Mouse (Mus musculus): ENCODE measurements at regions not wholly inside any gene's neighbourhood (a gene's known extent, or its start where the extent isn't known, plus 50 kb on each side); places are given as distances from the start of the nearest gene placed in this dataset.
A peak's percentile ranks its signal among the peaks of the same experiment; 100 is the strongest.

DNA sequence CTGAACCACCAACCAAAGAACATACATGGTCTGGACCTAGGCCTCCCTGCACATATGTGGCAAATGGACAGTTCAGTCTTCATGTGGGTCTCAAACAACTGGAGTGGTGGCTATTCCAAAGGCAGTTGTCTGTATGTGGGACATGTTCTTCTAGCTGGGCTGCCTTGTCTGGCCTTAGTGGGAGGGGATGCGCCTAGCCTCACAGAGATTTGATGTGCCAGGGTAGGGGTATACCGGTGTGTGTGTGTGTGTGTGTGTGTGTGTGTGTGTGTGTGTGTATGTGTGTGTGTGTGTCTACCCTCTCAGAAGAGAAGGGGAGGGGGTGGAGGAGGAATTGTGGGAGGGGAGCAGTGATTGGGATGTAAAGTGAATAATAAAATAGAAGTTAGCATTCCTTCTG lies 344.0 kb downstream of the Dhx35 start:
- DNase-seq (ENCODE audit: low read depth), result no peak

DNA sequence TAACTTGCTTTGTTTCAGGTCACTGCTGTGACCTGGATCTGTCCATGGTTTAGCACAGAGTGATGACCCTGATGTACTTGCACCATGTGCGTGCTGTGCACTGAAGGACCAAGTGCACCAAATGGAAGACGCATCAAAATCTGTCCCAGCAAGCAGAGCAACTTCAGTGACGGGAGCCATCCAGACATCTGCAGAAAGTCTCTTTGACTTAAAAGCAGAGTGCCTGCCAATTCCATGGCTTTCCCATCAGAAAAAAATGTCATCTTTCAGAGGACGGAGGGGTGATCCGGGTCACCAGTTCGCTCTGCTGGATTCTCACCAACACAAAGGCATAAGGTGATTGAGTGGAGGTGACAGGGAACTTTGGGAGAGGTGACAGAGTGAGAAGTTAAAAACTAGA lies 351.4 kb downstream of the Dhx35 start:
- no peak for DNase-seq (ENCODE audit: low read depth)

DNA sequence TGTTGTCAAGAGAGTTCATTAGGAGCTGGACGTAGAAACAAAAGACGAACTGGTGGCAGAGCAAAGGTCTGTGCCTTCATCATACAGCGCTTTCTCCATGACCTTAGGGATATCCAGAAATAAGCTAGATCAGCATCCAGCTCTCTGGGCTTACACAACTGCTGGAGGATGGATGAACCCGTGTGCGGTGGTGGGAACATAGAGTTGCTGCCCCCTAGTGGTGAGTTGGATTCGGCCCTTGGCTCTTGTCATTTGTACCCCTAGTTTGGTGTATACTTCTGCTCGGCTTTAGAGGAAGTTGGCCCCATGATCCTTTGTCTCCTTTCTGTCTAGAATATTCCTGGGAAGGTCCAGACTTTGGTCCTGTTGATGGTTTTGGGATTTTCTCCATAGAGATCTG lies 369.4 kb downstream of the Dhx35 start:
- no peak for DNase-seq (ENCODE audit: low read depth)

DNA sequence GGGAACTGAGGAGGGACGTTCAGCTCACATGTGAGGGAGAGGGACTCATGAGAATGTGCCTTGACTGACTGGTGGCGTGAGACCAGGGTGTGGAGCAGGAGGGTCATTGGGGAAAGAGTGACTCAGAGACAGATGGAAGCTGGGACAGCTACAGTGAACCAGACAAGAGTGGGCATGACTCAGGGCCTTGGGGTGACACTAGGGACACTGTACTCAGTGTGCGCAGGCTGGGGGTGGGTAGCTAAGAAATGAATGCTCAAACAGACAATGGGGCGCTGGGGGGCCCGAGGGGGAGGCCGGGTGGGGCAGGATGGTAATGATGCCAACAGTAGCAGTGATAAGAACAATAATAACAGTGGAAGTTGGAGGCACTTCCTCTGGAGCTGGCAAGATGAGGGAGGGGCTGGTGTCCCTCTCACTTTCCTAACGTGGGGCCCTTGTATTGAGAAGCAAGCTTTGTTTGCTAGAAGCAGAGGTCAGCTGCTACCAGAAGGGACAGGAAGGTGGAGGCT lies 374.0 kb downstream of the Dhx35 start:
- no peak for DNase-seq (ENCODE audit: low read depth)

DNA sequence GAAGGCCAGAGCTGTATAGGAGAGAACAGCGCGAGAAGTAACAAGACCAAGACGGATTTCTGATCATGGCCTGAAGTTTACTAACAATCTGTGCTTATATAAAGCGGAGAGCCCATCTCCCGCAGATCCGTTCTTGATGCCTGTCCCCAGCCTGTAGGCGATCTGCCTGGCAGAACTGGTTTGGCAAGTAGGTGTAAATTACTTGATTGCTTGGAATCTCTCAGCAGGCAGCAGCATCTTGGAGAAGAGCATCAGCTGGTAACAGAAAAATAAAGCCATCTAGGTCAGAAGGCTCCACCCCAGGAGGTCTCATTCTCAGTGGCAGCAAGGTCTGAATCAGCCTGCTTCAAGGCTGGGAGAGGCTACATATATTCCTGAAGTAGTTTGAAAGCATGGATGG lies 401.5 kb downstream of the Dhx35 start:
- DNase-seq (ENCODE audit: low read depth), result no peak

DNA sequence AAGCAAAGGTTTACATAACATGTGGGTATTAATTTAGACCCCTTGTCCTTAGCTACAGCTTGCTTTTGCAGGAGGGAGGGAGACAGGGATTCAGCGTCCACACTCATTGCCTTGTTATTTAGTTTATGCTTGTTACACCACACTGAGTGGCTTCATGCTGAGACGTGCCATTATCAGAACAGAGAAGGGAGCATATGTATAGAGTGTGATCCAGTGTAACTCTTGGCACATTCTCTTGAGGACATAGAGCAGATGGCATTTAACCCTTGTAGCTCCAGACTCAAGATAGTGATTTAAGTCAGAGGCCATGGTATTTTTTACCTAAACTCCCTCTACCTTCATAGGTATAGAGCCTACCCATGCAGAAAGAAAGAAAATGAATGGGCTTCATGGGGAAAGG lies 437.7 kb downstream of the Dhx35 start:
- DNase-seq (ENCODE audit: low read depth), result no peak

DNA sequence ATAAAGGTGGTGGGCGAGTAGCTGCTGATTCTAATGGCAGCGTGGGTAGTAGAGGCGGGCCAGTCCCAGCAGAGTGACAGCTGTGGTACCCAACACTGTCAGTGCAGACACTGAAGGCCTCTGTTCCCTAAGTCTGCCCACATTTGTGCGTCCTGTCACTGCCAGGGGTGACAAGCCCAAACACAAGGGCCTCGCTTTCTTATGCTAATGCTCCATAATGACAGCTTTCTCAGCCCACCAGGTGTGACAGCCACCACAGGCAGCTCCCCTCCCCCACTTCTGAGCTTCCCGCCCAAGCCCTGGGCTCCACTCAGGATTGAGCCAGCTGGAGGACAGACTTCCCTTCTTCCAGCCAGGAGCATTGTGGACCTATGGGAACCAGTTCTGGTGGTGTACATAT lies 440.4 kb downstream of the Dhx35 start:
- DNase-seq (ENCODE audit: low read depth), result peak; percentile 13

DNA sequence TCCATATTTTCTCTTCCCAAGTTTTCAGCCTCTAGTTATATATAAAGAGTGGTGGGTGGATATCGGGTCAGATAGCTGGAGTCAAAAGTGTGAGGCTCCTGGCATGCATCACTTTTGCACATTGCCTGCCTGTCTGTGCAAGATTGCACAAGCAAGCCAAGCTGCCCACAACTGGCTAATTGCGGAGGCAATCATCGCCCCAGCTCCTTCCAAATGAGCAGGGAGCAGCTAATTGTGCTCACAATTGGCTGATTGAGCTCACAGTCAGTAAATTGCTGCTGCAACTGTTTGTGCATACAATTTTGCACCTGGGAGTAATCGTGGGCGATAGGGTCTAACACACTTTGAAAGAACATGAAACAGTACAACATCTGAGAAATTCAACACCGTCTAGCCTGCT lies 455.5 kb downstream of the Dhx35 start:
- no peak for DNase-seq (ENCODE audit: low read depth)

DNA sequence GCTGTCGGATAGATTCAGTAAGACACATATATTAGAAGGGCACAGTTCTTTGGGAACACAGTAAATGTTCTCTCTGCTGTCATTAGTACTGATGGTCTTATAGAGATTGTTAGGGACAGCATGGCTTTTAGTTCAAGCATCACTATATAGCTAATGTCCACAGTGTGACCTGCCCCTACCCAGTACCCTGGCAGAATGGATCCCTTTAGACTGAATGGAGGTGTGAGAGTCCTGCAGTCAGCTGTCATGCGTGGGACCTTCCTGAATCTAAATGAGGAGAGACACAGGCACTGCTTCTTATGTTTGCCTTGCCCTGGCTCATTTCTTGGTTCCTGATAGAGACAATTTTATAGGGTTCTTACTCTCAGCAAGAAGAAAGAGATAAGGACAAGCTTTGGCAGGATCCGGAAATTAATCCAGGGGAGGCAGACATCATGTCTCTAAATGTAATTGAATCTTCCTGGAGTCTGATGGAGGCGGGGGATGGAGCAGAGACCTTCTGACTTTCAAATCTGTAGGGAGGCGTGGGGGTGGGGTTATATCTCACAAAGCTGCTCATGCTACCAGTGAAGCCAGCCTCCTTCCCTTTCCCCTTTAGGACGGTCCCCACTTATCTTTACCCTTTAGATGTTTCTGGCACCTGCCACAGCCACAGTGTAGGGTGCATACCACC lies 456.5 kb downstream of the Dhx35 start:
- DNase-seq (ENCODE audit: low read depth), result no peak

DNA sequence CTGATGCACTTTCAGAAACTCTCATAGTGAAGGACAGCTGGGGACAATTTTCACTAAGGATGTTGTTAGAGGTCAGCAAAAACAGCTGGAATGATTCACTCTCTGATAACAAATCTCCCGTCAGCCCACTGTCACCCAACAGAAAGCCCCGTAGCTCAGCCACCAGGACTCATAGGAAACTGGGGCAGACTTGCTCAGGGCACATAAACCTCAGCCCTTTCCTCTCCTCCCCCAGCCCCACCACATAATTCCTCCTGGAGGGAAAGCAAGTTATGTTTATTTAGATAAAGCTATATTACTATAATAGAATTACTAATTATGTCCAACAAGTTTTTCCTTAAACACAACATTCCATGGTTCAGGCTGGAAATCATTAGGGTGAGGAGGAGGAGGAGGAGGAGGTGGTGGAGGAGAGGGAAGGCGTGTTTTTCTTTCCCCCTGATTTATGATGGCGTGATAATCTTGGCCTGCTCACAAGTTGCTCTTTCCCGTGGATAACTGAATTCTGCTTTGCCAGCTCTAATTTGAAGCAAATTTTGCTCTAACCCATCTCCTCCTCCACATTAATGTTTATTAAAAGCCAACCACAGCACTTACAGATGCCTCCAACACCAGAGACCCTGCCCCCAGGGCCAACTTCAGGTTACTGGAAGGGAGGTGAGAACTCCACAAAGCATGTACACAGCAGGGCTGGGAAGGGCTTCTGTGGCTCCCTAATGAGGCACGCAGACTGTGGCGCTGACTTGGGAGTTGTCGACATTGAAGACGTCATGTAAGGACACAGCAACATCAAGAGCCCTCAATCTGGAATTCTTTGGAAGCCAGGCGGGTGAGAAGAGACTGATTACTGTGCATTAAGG lies 475.8 kb downstream of the Dhx35 start:
- no peak for DNase-seq (ENCODE audit: low read depth)

DNA sequence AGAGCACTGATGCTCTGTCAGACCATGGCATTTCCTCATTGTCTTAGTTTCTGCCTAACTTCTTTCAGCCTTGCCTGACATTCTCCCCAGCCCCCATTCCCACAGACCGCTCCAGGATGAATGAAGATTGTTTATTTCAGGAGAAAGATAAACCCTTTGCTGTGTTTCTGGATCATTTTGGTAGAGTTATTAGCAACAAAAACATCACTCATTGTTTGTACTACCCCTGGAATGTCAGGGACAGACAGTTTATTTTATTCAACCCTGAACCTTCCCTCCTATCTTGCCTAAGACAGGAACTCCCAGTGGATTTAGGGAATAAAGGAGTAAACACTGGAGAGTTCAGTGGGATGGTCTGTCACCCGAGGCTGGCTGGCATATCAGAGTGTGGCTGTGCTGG lies 484.3 kb downstream of the Dhx35 start:
- no peak for DNase-seq (ENCODE audit: low read depth)

DNA sequence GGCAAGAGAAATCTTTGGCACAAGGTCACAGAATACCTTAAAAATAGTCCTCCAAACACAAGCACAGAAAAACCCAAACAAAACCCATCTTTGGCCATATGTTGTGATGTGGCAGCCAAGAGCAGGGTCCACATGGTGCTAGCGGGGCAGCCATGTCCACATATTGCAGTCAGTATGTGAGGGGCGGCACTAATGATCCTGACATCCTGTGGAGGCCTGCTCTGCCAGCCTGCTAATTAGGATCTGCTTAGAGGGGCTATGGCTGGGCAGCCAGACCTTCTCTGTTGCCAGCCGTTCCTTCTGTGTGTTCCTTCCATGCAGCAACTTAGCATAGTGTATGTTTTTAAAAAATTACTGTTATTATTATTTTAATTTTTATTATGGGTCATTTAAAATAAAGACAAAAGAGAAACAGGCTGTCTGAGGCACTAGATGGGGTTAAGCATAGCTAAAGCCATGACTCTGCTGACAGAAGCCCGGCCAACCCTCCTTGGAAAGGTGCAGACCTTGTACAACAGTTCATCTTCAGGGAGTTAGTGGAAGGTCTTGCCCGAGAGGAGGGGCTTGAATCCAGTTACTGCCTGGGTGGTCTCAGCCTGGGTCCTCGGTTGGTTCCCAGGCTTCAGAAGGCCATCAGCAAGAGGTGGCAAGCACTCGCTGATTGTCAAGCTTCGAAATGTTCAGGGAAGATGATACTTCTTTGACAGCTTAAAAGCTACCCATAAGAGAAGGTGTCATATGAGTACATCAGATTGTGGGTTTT lies 487.1 kb downstream of the Dhx35 start:
- DNase-seq (ENCODE audit: low read depth), result no peak

DNA sequence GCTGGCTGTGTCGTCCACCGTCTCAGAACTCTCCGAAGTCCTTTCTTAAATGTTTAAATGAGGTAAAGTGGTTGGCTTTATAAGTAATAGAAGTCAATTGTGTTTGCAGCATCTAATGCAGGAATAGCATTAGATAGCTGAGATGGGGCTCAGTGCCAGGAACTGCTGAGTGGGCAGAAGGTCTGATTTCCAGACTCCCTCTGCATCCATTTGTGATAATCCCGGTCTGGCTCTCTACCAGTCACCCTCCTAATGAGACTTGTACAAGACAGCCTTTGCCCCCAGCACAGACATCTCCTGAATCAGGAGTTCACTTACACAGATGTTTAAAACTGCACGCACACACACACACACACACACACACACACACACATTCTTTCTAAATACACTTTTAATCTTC lies 489.5 kb downstream of the Dhx35 start:
- no peak for DNase-seq (ENCODE audit: low read depth)

DNA sequence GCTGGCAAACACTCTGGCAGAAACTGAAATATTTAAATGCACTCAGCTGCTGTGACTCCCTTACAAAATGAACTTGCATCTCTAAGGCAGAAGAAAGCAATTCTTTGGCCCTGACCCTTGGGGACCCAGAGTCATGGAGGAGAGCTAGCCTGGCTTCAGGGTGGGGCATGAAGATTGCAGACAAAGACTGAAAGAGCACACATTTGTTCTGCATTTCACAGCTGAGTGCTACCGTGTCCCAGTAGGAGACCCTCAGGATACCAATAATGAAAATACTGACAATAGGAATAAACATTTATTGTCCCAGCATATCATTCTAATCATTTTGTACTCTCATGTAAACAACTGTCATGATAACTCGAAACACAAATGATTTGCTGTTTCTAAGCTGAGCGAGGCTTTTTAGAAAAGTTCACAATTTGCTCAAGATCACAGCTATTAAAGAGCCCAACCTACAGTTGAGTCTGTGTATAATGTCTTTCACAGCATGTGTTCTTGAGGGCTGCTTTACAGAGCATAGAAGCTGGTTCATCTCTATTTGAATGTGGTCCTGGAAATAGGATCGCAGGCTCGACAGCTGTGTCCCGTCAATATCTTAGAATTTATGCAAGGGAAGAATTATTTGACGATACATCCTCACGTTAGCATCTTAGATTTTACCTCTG lies 490.1 kb downstream of the Dhx35 start:
- no peak for DNase-seq (ENCODE audit: low read depth)

DNA sequence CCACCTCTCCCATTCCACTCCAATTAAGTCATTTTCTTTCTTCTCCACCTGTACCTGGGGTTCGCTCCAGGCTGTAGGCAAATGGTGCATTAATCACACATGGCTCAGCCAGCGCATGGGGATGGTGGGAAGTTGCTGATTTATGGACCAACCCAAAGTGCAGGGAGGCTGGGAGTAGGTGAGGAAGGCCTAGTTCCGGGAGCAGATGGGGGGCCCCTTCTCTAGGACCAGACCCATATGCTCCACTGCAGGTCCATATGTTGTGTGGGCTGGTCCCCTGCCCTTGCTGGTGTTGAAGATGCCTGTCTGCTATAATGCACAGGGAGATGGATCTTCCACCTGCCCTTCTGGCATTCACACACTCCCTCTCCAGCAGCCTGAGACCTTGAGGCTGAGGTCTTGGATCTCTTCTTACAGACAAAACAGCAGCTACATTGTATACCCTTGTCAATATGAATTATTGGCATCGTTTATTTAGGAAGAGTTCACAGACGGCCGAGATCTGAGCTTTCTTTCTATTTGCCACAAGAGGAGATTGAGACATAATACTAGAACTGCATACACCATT lies 493.5 kb downstream of the Dhx35 start:
- DNase-seq (ENCODE audit: low read depth), result no peak

DNA sequence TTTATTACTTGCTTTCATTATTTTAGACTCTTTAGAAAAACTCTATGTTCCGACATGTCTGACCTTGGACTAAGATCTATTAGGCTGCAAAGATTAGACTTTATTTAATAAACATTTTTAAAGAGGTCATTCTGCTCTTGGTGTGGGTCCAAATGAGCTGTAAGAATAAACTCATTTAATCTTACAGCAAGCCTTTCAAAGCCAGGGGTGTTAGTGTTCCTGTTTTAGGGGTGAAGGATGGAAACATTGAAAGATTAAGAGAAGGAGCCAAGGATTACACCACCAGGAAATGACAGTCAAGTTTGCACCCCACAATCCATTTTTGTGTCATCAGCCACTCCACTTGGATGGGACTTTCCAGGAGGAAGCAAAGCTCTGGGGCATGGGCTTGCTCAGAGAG lies 495.5 kb downstream of the Dhx35 start:
- no peak for DNase-seq (ENCODE audit: low read depth)

DNA sequence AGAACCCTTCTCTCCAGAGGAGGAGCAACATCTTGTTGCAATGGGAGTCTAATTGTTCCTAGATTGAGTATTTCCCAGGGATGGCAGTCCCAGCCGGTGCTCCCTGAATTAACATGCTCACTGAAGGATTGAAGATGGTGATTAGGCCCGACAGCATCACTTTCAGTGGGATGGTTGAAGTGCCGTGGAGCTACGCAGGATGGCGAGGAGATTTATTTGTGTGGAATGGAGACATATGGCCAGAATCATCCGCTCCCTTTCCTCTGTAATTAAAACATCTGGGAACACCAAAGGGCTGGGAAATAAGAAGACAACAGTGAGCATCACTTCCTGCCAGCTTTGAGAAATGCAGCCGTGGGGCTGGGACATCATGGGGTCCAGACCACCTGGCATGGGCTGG lies 512.4 kb downstream of the Dhx35 start:
- no peak for DNase-seq (ENCODE audit: low read depth)

DNA sequence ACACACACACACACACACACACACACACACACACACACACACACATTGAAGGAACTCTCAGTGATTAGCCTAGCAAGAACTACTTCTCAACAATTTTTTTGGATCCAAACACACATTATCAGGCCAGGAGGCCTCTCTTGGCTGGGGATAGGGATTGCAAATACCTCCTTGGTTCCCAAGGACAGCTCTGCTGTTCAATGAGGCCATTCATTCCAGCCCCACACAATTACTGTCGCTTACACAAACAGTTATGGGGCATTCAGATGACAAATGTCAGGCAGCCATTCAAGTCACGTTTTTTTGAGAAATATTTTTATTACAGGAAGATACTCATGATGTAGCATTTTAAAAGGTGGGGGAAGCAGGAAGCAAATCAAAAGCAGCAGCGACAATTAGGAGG lies 540.1 kb downstream of the Dhx35 start:
- no peak for DNase-seq (ENCODE audit: low read depth)

DNA sequence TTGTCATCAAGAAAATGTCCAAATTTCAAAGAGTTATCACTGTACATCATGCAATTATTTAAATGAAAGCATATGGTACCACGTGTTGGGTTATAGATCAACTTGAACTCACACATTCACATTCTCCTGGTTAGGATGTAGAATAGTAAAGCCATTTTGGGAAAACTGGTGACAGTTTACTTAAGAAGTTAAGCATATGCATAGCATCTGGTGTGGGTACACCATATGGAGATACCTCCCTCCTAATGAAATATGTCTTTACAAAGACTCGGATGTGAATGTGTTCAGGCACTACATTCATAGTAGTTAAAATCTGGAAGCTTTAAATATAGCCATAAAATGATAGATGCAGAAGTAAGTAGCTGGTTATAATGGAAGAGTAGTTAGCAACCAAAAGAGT lies 542.0 kb downstream of the Dhx35 start:
- no peak for DNase-seq (ENCODE audit: low read depth)

DNA sequence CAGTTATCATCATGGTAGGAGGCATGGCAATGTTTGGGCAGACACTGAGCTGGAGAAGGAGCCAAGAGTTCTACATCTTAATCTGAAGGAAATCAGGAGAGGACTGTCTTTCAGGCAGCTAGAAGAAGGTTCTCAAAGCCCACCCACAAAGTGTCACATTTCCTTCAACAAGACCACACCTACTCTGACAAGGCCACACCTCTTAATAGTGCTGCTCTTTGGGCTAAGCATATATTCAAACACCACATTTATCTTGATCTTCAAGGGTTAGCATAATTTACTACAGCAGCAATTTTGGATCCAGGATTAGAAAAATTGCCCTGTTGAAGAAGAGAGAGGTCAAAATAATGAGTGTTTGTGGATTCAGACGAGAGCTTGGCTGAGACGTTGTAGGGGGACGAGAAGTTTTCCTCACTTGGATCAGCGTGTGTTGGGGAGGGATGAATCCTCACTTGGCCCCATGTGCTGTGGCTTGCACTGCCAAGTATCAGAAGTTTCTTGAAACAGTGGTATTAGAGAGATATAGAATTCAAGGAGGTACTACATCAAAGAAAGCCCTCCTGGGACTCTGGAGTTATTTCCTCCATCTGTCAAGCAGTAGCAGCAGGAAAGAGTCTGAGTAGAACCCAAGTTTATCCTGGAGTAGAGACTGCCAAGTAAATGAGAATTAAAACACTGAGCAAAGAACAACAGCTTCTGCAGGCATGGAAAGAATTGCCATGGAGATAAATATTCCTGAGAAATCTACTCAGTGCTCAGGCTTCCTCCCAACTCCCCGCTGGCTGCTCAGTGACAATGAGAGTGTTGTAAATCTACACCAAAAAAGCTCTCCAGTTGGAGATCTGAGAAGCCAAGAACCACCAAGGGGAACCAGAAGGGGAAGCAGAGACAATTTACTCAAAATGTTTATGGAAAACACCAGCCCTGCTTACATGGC lies 549.3 kb downstream of the Dhx35 start:
- no peak for DNase-seq (ENCODE audit: low read depth)

DNA sequence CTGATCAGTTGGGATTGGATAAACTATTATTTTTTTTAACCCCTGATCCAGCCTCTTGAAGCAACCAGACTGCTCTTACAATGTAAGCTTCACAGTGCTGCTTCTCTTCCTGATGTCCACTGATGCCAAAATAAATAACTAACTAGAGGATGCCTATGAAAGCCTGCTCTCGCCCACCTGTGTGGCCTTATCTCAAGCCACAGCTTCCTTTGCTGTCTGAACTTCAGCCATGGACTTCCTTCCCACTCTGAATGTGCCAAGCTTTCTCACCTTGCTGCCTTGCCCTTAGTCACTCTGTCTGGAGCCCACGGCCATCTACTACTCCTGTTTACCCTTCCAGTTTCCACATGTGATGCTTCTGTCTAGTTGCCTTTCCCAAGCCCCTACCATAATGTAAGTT lies 559.6 kb downstream of the Dhx35 start:
- DNase-seq (ENCODE audit: low read depth), result no peak

Data from gonadal fat pad, adult 2 months (tissue).